ENCODE assay signal across 8 mouse cellular contexts in genomic region chr10:120898357-120898756, GRCm38 (mm10). TPM values are rescaled to one million over a fixed set of nuclear protein-coding genes. Genes with fewer than 3 reads are reported as not detected.
DNase-seq lines count a peak whose midpoint lies in the region; ATAC-seq and TF ChIP-seq lines count a peak whose summit lies in the region.

No protein-coding gene starts in this region.

- intact Hi-C loops in heart, postnatal 36 days (cut with DNase I): loop anchor here (5.0 kb wide), 1 partner anchor 79 kb away; the partner anchor contains the start of gene Lemd3

- no peak for TF ChIP-seq POLR2A in small intestine, adult 2 months (IDR thresholded peaks at IDR 0.05; ENCODE audit: low read depth, low read length)

- H3K9ac ChIP-seq in embryonic facial prominence, embryonic 13.5 days: peak overlapping the region; percentile 80
- H3K9ac ChIP-seq in liver, embryonic 13.5 days: peak overlapping the region; percentile 52

- DNase-seq in CD4-positive, CD25-positive, alpha-beta regulatory T cell, adult 2 months (ENCODE audit: low read depth, low spot score): peak; percentile 38
- peak; percentile 65 for DNase-seq in 3134 (ENCODE audit: extremely low read depth, insufficient read length, low spot score)
- DNase-seq in heart, postnatal 36 days: peak; percentile 34 to 61
- no peak for DNase-seq in liver, embryonic 13.5 days
- DNase-seq in layer of hippocampus, postnatal 36 days: no peak

- no peaks in the 10 kb centered on the region for H3K27me3 ChIP-seq in embryonic facial prominence, embryonic 13.5 days
- H3K27me3 ChIP-seq in liver, embryonic 13.5 days: peaks cover 41% of the 10 kb centered on the region
- peaks cover 12% of the 10 kb centered on the region for H3K27me3 ChIP-seq in small intestine, adult 2 months (ENCODE audit: control insufficient read depth, insufficient read depth, low read length)

- H3K4me1 ChIP-seq in embryonic facial prominence, embryonic 13.5 days: peaks cover 23% of the 10 kb centered on the region
- H3K4me1 ChIP-seq in liver, embryonic 13.5 days (replicated peaks): peaks cover 37% of the 10 kb centered on the region
- H3K4me1 ChIP-seq in small intestine, adult 2 months (ENCODE audit: control insufficient read depth, insufficient read depth, insufficient read length, low read length): peaks cover 13% of the 10 kb centered on the region

- no peaks in the 10 kb centered on the region for H3K36me3 ChIP-seq in embryonic facial prominence, embryonic 13.5 days
- no peaks in the 10 kb centered on the region for H3K36me3 ChIP-seq in liver, embryonic 13.5 days
- no peaks in the 10 kb centered on the region for H3K36me3 ChIP-seq in small intestine, adult 2 months (ENCODE audit: control insufficient read depth, insufficient read depth, low read length)

- H3K4me2 ChIP-seq in embryonic facial prominence, embryonic 13.5 days: peak overlapping the region; percentile 86
- H3K4me2 ChIP-seq in liver, embryonic 13.5 days: peak overlapping the region; percentile 71

- no peaks in the 10 kb centered on the region for H3K9me3 ChIP-seq in embryonic facial prominence, embryonic 13.5 days
- no peaks in the 10 kb centered on the region for H3K9me3 ChIP-seq in liver, embryonic 13.5 days (replicated peaks)

- TF ChIP-seq CTCF in small intestine, adult 2 months (IDR thresholded peaks at IDR 0.05; ENCODE audit: extremely low read depth, insufficient read length, insufficient replicate concordance, low read depth, low read length): no peak

- no peak for ATAC-seq in CD4-positive, CD25-positive, alpha-beta regulatory T cell, adult 4 months
- 0 out of 2 replicates have a peak, but pooled peaks have one; percentile 29 for ATAC-seq in embryonic facial prominence, embryonic 13.5 days (ENCODE audit: insufficient number of reproducible peaks, insufficient read depth, low FRiP score, low TSS enrichment, low read depth)
- no peak for ATAC-seq in liver, embryonic 13.5 days (ENCODE audit: low read depth)

- WGBS in embryonic facial prominence, embryonic 13.5 days: under 1% methylated on average over 49 of the region's 49 CpGs
- under 1% methylated on average over 49 of the region's 49 CpGs for WGBS in liver, embryonic 13.5 days (ENCODE audit: insufficient replicate concordance)
- 2% methylated on average over 49 of the region's 49 CpGs for WGBS in small intestine, adult 2 months

- peak overlapping the region; percentile 57; the same call in 1 of the 2 replicates for H3K27ac ChIP-seq in embryonic facial prominence, embryonic 13.5 days
- no peak overlapping the region for H3K27ac ChIP-seq in liver, embryonic 13.5 days
- peak overlapping the region; percentile 42; the same call in 1 of the 2 replicates for H3K27ac ChIP-seq in small intestine, adult 2 months (ENCODE audit: insufficient read depth, low read depth, low read length)

- H3K4me3 ChIP-seq in embryonic facial prominence, embryonic 13.5 days: peak overlapping the region; percentile 72
- peak overlapping the region; percentile 58 for H3K4me3 ChIP-seq in liver, embryonic 13.5 days (replicated peaks)
- peak overlapping the region; percentile 77 for H3K4me3 ChIP-seq in small intestine, adult 2 months (ENCODE audit: low read depth, low read length)

RNA-seq across cellular contexts. Expression of gene Msrb3, which starts 0.5 kb away (rescaled TPM):
- under 1 TPM; 0.48 to 0.61 TPM for polyA plus RNA-seq in CD4-positive, CD25-positive, alpha-beta regulatory T cell, adult 4 months (2017; shearing (Covaris generic))
- polyA plus RNA-seq in embryonic facial prominence, embryonic 13.5 days (2015; fragmentation: Nextera tagmentation; extraction: Ambion mirVana): 8.5 and 10.3 TPM in 2 replicates
- total RNA-seq in heart, postnatal 36 days (2021): 10 to 100 TPM; 84.0 to 89.1 TPM
- polyA plus RNA-seq in liver, embryonic 13.5 days (2015; fragmentation: Nextera tagmentation; extraction: Ambion mirVana): 0.82 and 1.7 TPM in 2 replicates
- 3.0 and 3.9 TPM in 2 replicates for polyA plus RNA-seq in small intestine, adult 2 months (2012; rRNA removed)
- 1 to 10 TPM; 3.4 to 4.6 TPM for total RNA-seq in layer of hippocampus, postnatal 36 days (2021)

Comparison
In these comparisons a context has a peak if more than half of its experiments do, and no peak if none do; other contexts are left out.
1. DNase-seq: peak in CD4-positive, CD25-positive, alpha-beta regulatory T cell, adult 2 months (single experiment), 3134 (single experiment) and heart, postnatal 36 days (2 of 2); none in liver, embryonic 13.5 days (single experiment) and layer of hippocampus, postnatal 36 days (0 of 2).
2. Peak in every context shown above with its lines, with median percentiles within 50 percentile points of each other: H3K4me3 ChIP-seq.